Mouse (Mus musculus): ENCODE measurements at regions not wholly inside any gene's neighbourhood (a gene's known extent, or its start where the extent isn't known, plus 50 kb on each side); places are given as distances from the start of the nearest gene placed in this dataset.
"Not testable (repeated sequence)": the region's sequence is repeated elsewhere in the genome, so short reads cannot be mapped to it uniquely, and the experiment has no call there.

DNA sequence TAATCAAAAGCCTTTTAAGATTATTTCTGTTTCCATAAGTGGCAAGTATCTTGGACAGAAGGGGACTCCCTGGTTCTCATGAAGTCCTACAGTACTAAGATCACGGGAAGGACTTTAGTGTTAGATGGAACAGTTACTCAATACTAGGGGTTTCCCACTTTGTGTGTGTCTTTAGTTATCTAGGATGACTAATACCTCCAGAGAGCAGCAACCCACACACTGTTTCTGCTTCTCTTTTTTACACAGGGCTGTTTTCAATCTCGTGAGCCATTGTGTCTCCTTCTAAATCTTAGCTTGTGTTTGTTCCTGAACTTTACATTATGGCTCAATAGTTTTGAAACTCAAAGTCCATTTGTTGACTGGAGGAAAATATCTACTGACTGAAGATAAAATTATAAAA is 496.5 kb upstream of the Impg1 start:
- no peak for DNase-seq (ENCODE audit: low spot score in 2 of 2)

DNA sequence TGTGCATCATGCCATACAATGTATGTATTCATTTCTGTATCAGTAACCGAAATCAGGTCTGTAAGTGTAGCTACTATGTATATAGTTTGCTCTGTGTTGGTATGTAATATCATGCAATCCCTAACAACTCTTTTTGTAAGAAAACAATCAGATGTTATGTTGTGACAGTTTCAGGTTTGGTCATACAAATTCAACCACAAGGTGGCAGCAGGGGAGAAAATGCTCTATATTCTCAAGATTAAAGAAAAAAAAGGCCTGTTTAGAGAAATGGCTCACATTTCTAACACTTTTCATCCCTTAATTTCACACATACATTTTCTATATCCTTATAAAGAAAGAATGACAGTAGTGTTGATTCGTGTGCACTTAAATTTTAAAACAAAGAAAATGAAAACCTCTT is 477.7 kb upstream of the Impg1 start:
- peak in 1 of 2 experiments; percentile 4 for DNase-seq (ENCODE audit: low spot score in 2 of 2)

DNA sequence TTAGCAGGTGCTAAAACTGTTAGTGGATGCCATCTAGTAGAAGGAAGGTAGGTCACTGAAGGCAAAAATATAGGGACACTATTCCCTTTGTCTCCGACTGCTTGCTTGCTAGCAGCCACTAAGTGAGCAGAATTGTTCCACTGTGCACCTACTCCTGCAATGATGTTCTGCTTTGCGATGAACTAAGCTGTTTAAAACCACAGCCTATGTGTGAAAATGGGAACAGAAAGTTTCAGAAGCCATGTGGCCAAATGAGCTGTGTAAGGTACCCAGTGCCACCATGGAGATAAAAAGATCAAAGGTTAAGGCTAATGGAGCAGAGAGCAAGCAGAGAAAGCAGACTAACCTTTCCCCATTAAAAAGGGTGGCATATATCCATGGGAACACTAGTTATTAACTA is 476.1 kb upstream of the Impg1 start:
- no peak for DNase-seq (ENCODE audit: low spot score in 2 of 2)

DNA sequence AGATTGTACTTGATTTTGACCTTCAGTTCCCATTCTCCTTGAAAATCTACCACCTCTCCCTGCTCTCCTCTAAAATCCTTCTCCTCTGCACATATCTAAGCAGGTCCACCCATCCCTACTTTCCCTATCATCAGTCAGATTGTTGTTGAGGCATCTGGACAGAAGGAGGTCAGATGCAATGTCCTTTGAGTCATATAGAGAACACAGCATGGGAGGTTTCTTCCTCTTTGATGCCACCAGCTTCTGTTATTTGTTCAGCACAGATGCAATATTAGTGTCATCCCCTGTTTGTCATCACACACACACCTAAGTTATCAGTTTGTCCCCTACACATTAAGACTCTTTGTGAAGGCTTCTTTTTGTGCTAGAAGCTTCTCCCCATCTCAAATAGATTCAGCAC is 473.0 kb upstream of the Impg1 start:
- DNase-seq (ENCODE audit: low spot score in 2 of 2) = no peak

GRCm38 (mm10) chr9:80930628-80931027 is 465.3 kb upstream of the Impg1 start:
- DNase-seq (ENCODE audit: low spot score in 2 of 2) = no peak

GRCm38 (mm10) chr9:80920304-80920703 is 455.0 kb upstream of the Impg1 start:
- no peak for DNase-seq (ENCODE audit: low spot score in 2 of 2)

GRCm38 (mm10) chr9:80913867-80914266 is 448.6 kb upstream of the Impg1 start:
- DNase-seq (ENCODE audit: low spot score in 2 of 2) = no peak

DNA sequence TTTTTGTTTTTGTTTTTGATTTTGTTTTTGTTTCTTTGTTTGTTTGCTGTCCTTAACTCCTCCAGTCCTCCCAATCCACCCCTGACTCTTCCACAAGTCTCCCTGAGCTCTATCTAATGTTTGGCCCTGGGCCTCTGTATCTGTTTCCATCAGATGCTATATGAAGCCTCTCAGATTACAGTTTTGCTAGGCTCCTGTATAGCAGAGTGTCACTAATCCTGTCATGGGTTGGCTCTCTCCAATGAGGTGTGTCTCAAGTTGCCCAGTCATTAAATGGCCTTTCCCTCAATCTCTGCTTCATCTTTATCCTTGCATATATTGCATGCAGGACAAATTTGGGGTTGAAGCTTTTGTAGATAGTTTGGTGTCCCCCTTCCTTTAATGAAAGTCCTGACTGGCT is 446.9 kb upstream of the Impg1 start:
- DNase-seq (ENCODE audit: low spot score in 2 of 2) = no peak

DNA sequence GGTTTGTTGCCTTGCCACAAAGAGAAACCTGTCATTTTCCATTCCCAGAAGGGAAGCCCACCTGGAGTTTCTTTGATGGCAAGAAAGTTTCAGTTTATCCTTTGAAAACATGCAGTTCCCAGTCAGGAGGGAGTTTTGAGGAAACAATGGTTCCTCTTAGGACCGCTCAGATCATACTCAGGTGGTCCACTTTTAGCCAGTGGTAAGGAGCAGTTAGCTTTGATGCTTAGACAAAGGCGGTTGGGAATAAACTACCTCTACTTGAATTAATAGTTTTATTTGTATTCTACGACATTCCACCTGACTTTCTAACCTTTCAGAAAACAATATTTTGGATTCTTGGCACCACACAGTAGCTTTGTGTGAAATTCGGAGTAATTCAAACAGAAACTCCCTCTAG is 401.5 kb upstream of the Impg1 start:
- DNase-seq (ENCODE audit: low spot score in 2 of 2) = no peak

DNA sequence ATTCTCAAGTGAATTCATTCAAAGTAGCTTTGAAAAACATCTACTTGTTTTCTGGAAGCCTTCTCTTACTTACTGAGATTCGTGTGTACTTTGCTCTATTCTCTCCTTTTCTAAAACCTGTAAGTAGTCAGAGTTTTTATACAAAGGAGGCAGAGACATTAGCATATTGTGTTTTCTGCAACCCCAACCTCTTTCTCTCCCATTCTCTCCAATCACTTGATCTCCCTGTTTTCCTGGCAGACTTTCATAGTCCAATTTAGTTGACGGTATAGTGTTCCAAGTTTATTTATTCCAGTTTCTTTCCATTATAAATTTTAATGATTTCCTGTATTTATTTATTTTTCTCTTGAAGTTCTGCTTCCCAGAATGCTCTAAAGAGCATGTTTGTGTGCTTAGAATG is 393.7 kb upstream of the Impg1 start:
- DNase-seq (ENCODE audit: low spot score in 2 of 2) = no peak

DNA sequence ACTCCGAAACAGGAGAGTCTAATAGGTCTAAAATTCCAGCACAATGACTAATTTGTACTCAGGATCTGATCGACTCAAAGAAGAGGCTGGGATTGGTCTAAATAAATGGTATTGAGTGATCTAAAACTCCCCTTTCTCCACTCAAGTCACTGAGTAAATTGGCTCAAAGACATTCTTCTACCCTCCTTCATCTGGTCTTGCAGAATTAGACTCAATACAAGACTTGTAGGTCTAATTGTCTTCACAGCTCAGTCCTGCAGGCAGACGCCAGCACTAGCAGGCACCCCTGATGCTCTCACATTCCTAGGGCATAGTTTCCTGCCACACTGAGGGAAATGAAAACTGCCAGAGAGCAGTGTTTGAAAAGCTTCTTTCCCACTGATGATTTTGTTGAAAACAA is 382.9 kb upstream of the Impg1 start:
- DNase-seq (ENCODE audit: low spot score in 2 of 2) = no peak

DNA sequence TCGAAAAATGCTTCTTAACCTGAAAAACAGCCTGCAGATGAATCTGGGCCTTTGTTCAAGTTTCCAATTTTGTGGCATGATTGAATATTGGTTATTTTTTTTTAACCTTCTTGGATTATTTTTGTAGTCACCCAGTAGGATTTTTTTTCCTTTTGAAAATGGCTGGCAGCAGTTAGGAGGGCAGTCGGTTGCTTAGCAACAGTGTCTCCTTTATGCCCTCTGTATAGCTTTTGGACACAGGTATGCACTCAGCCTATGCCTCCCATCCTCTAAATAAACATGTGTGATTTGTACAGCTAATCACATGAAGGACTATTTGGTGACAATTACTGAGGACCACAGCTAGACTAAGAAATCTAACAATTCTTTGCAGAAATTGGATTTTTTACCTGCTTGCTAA is 367.5 kb upstream of the Impg1 start:
- DNase-seq (ENCODE audit: low spot score in 2 of 2) = no peak

- DNase-seq (ENCODE audit: low spot score in 2 of 2) = no peak
Measured at GRCm38 (mm10) chr9:80825346-80825745, 360.1 kb upstream of the Impg1 start.

DNA sequence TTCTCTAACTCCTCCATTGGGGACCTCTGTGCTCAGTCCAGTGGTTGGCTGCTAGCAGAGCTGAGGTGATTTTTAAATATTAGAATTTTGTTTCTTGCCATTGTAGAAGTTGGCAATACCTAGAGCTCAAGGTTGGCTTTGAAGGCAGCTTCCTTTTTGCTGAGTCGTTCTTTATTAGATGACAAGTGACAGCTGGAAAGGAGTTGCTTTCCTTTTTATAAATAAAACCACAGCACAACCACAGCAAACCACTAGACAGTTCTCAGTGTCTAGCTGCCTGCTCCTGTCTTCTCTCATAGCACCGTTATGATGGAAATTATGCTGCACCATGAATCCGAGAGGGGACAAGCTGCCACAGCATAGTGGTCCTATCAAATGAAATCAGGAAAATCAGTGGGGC is 354.8 kb upstream of the Impg1 start:
- no peak for DNase-seq (ENCODE audit: low spot score in 2 of 2)

- DNase-seq (ENCODE audit: low spot score in 2 of 2) = no peak
Measured at GRCm38 (mm10) chr9:80819070-80819469, 353.8 kb upstream of the Impg1 start.

DNA sequence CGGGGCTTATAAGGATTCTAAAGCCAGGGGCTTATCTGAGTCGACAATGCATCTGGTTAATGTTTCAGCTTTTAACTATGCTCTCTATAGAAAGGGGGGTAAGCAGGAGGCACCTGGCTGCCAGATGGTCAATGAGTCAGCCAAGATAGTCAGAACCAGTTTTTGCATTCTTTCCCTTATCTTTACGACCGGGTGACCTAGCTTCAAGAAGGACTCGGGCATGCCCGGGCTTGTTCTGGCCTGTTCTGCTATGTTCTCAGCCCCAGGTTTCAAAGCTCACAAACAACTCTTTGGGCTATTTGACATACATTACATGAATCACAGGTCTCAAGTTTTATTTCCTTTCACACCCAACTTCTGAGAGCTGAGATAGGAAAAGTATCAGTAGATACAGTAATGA is 348.6 kb upstream of the Impg1 start:
- not testable (repeated sequence) for DNase-seq (ENCODE audit: low spot score in 2 of 2)

DNA sequence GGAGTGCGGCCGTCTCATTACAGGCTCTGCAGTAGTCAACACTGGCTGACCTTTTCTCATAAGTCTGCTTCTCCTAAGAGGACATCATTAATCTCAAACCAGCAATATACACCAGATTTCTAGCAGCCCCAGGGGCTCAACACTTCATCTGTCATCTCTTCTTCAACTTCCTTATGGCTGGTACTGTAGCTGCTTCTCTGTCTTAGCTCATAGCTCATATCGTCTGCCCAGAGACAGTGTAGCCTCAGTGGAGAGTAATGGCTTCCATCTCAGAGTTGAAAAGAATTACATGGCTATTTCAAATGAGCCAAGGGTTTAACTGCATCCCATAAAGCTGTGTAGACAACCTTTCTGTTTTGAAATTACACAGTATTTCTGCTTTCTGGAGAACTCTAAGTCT is 326.2 kb upstream of the Impg1 start:
- no peak for DNase-seq (ENCODE audit: low spot score in 2 of 2)

- DNase-seq (ENCODE audit: low spot score in 2 of 2) = no peak
Measured at GRCm38 (mm10) chr9:80774541-80774940, 309.3 kb upstream of the Impg1 start.

- not testable (repeated sequence) for DNase-seq (ENCODE audit: low spot score in 2 of 2)
Measured at GRCm38 (mm10) chr9:80735806-80736205, 270.5 kb upstream of the Impg1 start.

DNA sequence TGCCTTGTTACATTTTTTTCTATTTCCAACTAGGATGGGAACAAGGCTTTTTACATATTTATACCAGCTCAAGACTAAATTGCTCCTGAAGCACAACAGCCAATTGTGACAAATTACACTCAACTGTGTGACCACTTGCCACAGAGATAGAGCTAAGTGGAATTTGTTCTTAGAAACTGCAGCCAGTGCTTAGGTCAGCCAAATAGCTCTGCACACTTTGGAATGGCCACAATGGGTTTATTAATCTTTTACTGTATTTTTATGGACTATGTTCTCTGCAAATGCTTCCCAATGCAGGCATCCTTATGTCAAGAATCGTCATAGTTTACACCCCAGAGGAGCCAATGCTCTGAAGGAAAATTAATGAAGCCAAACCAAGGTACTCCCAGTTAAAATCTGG is 267.7 kb upstream of the Impg1 start:
- DNase-seq (ENCODE audit: low spot score in 2 of 2) = no peak

DNA sequence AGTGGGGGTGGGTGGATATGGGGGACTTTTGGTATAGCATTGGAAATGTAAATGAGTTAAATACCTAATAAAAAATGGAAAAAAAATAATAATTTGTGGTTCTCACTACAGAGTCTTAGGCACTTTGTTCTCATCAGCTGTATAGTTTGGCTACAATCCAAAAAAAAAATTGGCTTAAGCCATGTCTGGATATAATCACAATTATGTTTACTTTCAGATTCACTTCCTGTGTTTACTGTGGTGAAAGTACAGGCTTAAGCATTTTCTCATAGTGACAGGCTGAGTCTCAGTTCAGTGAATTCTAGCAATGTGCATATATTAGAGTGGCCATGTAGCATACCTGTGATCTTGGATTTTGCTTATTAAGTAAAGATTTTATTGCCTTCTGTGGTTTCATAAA is 258.4 kb upstream of the Impg1 start:
- DNase-seq (ENCODE audit: low spot score in 2 of 2) = no peak

GRCm38 (mm10) chr9:80718516-80718915 is 253.2 kb upstream of the Impg1 start:
- no peak for DNase-seq (ENCODE audit: low spot score in 2 of 2)

GRCm38 (mm10) chr9:80709781-80710180 is 244.5 kb upstream of the Impg1 start:
- no peak for DNase-seq (ENCODE audit: low spot score in 2 of 2)

DNA sequence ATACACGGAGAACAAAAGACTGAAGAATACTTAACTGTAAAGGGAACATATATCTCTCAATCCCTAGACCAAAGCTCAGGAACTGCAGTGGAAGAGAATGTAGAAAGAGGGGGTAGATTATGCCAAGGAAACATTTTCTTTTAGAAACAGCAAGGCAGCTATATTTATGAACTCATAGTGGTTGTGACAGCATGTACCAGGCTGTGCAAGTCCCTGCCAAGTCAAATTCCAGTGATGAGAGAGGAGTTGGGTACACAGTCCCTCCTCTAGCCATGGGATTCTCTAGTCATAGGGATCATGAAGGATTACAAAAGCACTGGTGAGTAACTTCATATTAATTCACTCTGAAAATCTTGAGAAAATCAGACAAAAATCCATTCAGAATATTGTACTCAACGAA is 240.0 kb upstream of the Impg1 start:
- DNase-seq (ENCODE audit: low spot score in 2 of 2) = no peak

DNA sequence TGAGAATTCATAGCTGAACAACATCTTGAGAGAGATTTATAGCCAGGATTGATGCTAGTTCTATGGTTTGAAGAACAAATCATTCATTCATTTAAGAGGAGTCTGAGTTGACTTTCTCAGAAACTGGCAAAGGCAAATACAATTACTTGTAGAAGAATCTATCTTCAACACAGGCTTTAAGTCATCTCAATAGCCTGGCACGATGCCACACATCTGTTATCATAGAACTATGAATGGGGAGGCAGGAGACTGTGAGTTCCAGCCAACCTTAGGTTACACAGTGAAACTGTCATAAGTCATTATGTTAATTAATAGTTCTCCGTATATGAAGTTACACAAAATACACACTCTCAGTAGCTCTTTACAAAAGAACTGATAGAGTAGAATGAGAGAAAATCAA is 231.9 kb upstream of the Impg1 start:
- no peak for DNase-seq (ENCODE audit: low spot score in 2 of 2)

Data from left cerebral cortex, adult 8-10 months (tissue).